Mouse (Mus musculus) embryo, embryonic 9.5 days (tissue): ENCODE results near the gene Cym.

ENCODE experiments used
- DNase-seq: peaks from one replicate; pipeline ENCODE4 v3.0.0-alpha.2; 2017; ENCODE audit errors: extremely low spot score

The Cym gene

DNA sequence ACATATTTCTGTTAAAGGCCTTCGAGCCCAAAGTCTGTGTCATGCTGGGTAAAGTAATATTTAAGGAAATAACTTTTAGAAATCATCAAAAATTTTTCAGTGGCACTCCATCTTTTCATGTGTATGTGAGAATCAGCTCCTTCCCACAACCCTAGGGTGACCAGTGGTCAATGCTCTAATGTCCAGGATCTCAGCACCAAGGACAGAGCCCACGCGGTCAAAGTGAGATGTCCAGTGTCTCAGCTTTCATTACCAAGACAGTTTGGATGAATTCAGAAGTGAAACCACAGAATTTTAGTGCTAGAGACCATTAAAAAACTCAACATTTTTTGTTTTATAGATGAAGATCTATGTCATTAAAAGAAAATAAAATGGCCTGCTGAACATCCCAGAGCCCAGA is 49.6 kb downstream of the Cym start:
- DNase-seq: peak; percentile 3

DNA sequence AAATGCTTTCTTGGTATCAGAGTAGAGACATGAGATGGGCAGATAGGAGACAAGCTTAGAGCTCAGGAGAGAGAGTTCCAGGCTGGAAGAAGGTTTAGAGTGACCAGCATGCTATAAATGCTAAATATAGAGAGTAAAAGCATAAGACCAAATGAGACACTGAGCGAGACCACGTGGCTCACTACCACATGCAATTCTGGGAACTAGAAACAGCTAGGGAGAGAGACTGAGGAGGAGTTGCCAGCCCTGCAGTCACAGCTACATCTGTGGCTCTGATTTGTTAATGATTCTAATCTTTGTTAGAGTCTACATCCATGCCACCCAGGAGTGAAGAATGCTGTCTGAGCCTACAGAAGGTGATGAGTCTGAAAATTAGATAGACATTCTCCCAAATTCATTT is 52.0 kb downstream of the Cym start:
- no peak for DNase-seq

DNA sequence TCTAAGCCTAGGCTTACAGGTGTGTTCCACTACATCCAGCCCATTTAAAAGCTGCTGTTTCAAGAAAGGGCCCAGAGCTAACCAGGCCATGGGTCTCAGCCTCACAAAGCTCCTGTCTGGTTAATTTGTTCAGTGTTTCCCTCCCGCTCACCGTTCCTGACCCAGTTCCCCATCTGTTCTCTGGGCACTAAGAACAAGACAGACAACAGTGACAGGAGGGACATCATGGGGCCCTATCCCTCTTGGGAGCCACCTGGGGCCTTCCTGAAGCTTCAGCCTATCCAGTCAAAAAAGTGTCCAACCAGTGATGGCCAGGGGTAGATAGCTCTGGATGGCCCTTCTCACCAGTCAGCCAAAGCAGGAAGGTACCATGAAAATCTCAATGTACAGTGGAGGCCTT is 58.8 kb downstream of the Cym start:
- no peak for DNase-seq
